Mouse (Mus musculus) cerebellum, adult 2 months (tissue): ENCODE measurements around the gene Gm49336. TPM values are rescaled to one million over a fixed set of nuclear protein-coding genes. Genes with fewer than 3 reads are reported as not detected.
A peak's percentile ranks its signal among the peaks of the same experiment; 100 is the strongest.

Experiments used
- DNase-seq, 2 experiments: peaks; one replicate each; pipeline ENCODE4 v3.0.0; 2021
- H3K27ac ChIP-seq: fragments of 200-500 bp; 2 replicates; pipeline ENCODE4 v1.5.1; 2012; ENCODE audit warnings: low read length, control low read depth, inconsistent platforms; ENCODE audit not compliant: insufficient read depth
- H3K27me3 ChIP-seq: fragments of 200-500 bp; 2 replicates; pipeline ENCODE4 v1.6.1; 2012; ENCODE audit warnings: inconsistent platforms, mild to moderate bottlenecking, low read length, moderate library complexity; ENCODE audit not compliant: control insufficient read depth, insufficient read depth
- H3K4me1 ChIP-seq: fragments of 200-500 bp; 2 replicates; pipeline ENCODE4 v1.6.1; 2011; ENCODE audit warnings: low read length; ENCODE audit not compliant: control insufficient read depth, insufficient read depth
- H3K4me3 ChIP-seq: fragments of 200-500 bp; replicated peaks from 2 replicates; pipeline ENCODE3; 2011; ENCODE audit warnings: mild to moderate bottlenecking, low read depth, low read length, control low read depth; ENCODE audit not compliant: insufficient read depth
- CTCF ChIP-seq: fragments of 200-500 bp; IDR thresholded peaks from 2 replicates; pipeline ENCODE4 v1.5.1; 2011; ENCODE audit warnings: low read depth, mild to moderate bottlenecking, control low read depth, low read length, moderate library complexity, borderline replicate concordance; ENCODE audit not compliant: insufficient read depth
- POLR2A ChIP-seq: fragments of 200-500 bp; IDR thresholded peaks from 2 replicates; pipeline ENCODE4 v1.6.1; 2011; ENCODE audit warnings: low read length, control low read depth, borderline replicate concordance; ENCODE audit not compliant: insufficient read depth
- WGBS: fragments of 180-500 bp; shearing (Covaris S2); methylation state at CpG from one replicate; pipeline ENCODE4 v1.1.7; 2018; 5-methylcytosine and 5-hydroxymethylcytosine counted together
- polyA plus RNA-seq: library from polyadenylated mRNA; depleted of rRNA; stranded (reverse); fragments of >200 nt; gene quantifications from 2 replicates; pipeline ENCODE4 v1.2.3, GENCODE M21; 2012

Gm49336 gene
- polyA plus RNA-seq, 1 experiment: 34.4 TPM

DNA sequence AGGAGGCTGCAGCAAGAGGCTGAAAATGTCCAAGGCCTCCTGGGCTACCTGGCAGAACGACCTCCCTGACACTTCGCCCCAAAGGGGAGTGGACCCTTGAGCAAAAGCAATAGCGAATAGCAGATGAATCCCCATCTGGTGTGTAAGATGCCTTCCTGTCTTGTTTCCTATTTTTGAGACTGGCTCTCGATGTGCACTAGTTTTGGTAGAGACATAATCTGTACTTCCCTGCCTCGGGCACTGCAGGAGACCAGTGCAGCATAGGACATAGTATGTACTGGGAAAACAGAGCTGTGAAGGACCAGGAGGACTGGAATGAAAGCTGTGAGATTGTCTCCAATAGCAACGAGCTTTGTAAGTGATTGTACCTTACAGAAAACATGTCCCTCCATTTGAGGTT lies 22.0 kb upstream of the Gm49336 start:
- TF ChIP-seq CTCF: no peak
- no peak for TF ChIP-seq POLR2A
- Histone ChIP-seq H3K4me3 (no peak overlapping the region), H3K4me1 (no peaks in the 10 kb centered on the region; the same call in 1 of the 2 replicates), H3K27me3 (no peaks in the 10 kb centered on the region), H3K27ac (no peak overlapping the region)
- 37% methylated on average over 6 of the region's 6 CpGs for WGBS
- DNase-seq: peak in 1 of 2 experiments; percentile 10

DNA sequence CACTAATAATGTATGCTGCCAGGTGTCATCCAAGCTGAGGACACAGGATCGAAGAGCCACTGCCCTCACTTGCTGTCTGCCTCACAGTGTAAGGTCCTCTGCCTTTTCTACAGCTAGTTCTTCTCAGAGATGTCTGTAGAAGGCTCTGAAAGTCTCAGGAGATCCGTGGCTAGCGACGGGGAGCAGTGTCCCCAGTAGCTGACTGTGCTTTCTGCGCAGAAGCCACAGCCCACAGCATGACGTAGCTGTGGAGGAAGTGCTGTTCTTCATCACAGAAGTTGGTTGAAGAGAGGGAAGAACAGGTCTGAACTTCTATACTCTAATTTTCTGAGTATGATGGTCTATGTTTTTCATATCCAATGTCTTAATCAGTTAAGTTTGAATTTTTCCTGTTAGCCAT lies 18.0 kb upstream of the Gm49336 start:
- no peak overlapping the region for H3K4me3 ChIP-seq
- no peak overlapping the region for H3K27ac ChIP-seq
- TF ChIP-seq CTCF (no peak), POLR2A (no peak)
- no peak for DNase-seq
- no peaks in the 10 kb centered on the region; the same call in 1 of the 2 replicates for H3K4me1 ChIP-seq
- no peaks in the 10 kb centered on the region for H3K27me3 ChIP-seq
- WGBS: 75% methylated on average over 6 of the region's 6 CpGs

DNA sequence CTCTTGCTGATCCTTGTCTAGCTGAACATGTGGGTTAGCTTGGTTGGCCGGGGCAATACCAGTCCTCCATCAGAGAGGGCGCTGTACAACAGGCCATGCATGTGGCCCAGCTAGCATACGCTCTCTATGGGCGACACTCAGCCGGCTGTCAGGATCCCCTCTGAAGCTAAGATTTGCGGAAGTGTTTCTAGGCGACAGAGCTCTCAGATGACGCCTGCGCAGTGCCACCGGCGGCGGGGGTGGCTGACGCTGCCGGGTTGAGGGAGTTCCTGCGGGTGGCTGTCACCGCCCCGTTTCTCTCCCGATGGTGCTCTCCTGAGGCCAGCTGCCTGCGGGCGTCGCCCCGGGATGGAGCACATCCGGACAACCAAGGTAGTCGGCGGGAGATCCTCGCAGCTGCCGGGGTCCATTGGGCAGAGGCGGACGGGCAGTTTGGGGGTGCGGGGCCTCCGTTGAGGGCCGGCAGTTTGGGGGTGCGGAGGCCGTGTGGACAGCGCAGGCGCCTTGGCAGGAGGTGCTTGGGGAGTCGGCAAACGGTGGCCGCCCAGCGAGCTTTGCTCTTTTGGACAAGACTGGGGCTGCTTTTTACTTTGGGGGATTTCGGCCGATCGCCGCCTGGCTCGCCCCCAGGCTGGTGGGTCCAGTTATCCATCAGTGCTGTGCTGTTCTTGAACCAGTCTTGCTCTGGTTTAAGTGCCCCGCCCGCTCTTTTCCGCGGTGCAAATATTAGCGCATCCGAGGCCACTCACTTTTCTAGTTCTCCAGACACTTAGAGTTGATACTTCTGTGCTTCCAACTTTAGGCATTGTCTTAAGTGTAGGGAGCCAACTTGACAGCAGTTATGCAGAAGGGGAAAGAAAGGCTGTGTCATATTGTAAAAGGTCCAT lies 13.9 kb upstream of the Gm49336 start, which contains the start of gene Mtmr6:
Gene Mtmr6, plus strand, starts transcription at position 239 of the 887 bp plus-strand sequence.
- DNase-seq: peak; percentile 93 to 96

DNA sequence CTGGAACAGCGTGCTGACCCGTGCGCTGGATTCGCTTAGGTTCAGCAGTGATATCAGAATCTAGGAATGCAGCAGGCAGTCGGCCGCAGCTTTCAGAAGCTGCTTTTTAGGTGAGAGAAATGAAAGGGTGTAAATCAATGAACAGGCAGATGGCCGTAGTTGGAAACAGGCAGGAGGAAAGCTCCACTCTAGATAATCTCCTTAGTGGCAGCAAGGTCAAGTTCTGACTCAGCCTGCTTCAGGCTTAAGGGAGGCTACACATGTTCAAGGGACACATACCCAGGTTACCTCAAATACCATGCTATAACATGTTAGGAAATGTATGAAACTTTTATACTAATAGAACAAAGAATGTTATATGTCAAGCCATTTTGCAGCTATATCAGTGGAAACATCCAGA lies 11.0 kb upstream of the Gm49336 start:
- DNase-seq: no peak
- no peaks in the 10 kb centered on the region; the same call in 1 of the 2 replicates for H3K4me1 ChIP-seq
- H3K4me3 ChIP-seq: no peak overlapping the region
- TF ChIP-seq CTCF (no peak), POLR2A (no peak)
- 78% methylated on average over 7 of the region's 7 CpGs for WGBS
- H3K27me3 ChIP-seq: no peaks in the 10 kb centered on the region
- H3K27ac ChIP-seq: no peak overlapping the region

More for the DNA sequence above, 13.9 kb upstream of the Gm49336 start, which contains the start of gene Mtmr6:
- WGBS: under 1% methylated on average over 51 of the region's 51 CpGs
- no peaks in the 10 kb centered on the region; the same call in 1 of the 2 replicates for H3K4me1 ChIP-seq
- no peaks in the 10 kb centered on the region for H3K27me3 ChIP-seq
- TF ChIP-seq CTCF (peak; percentile 94), POLR2A (peak; percentile 71; the same call in 1 of the 2 replicates)
- peak within 1 kb of the TSS; percentile 77 for H3K4me3 ChIP-seq
- peak within 1 kb of the TSS; percentile 57 for H3K27ac ChIP-seq

DNA sequence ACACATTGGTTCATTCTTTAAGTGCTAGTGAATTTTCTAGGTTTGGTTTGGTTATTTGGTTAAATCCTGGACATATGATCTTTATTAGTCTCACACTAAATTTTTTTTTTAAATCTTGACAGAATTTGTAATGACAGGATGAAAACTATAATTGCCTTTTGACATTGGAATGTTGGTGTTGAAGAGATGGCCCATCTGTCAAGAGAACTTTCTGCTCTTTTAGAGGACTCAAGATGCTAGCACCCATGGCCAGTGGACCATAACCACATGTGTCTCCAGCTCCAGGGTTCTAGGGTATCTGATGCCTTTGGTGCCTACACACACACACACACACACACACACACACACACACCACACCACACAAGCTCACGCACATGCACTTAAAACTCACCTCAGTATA lies 6.5 kb upstream of the Gm49336 start:
- no peak for TF ChIP-seq POLR2A
- TF ChIP-seq CTCF: no peak
- no peak for DNase-seq
- H3K4me1 ChIP-seq: no peaks in the 10 kb centered on the region
- H3K4me3 ChIP-seq: no peak overlapping the region
- no peaks in the 10 kb centered on the region for H3K27me3 ChIP-seq
- WGBS: 93% methylated on average over 1 of the region's 1 CpGs
- H3K27ac ChIP-seq: no peak overlapping the region

DNA sequence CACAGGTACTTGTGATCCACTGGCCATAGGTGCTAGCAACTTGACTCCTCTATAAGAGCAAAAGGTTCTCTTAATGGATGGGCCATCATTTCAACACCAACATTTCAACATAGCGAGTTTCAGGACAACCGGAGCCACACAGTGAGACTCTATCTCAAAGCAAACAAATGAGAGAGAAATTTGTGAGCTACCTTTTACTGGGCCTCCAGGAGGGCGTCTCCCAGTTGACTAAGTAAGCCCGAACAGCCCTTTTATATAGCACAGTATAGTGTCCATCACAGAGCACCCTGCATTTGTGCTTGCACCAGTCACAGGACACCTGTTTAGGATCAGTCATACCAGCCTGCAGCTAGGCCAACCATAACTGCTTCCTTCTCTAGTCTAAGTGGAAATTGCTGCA lies 5.8 kb upstream of the Gm49336 start:
- no peaks in the 10 kb centered on the region for H3K27me3 ChIP-seq
- DNase-seq: no peak
- peaks cover 5% of the 10 kb centered on the region; the same call in 1 of the 2 replicates for H3K4me1 ChIP-seq
- H3K4me3 ChIP-seq: no peak overlapping the region
- H3K27ac ChIP-seq: no peak overlapping the region
- TF ChIP-seq POLR2A (no peak), CTCF (no peak)
- 88% methylated on average over 4 of the region's 4 CpGs for WGBS

DNA sequence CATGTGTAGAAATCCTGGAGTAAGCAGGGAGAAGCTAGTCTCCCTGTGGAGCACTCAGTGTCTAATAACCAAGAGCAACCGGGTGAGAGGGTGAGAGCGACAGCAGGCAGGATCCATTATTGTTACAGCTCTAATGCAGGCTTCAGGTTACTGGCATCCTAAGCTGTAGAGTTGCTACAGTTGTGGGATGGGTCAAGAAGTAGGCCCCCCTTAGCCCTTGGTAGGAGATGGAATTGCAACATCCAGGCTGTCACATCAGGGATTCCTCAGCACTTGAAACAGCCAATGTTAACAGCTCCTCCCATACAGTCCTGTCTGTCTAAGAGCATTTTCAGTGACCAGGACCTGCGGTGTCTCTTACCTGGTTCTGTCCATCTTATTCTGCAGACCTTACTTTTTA lies 5.0 kb upstream of the Gm49336 start:
- H3K27me3 ChIP-seq: no peaks in the 10 kb centered on the region
- WGBS: 41% methylated on average over 3 of the region's 3 CpGs
- peaks cover 5% of the 10 kb centered on the region; the same call in 1 of the 2 replicates for H3K4me1 ChIP-seq
- H3K27ac ChIP-seq: no peak overlapping the region
- DNase-seq: no peak
- H3K4me3 ChIP-seq: no peak overlapping the region
- TF ChIP-seq CTCF (no peak), POLR2A (no peak)

DNA sequence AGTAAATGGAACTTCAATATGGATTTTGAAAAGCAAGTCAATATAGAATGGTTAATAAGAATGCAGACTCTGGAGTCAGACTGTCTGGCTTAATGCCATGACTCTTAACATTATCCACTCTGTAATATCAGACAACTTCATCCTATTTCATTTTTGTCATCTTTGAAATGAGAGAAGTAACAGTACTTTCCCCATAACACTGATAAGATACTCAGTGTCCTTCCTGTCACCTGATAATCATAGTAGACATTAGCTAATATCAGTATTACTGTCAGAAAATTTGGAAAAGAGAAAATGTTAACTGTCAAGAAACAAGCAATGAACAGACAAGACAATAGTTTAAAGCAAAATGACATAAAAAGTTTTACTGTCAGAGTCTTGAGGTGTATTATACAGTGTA lies 3.5 kb upstream of the Gm49336 start:
- Histone ChIP-seq H3K27ac (no peak overlapping the region), H3K4me3 (no peak overlapping the region), H3K27me3 (no peaks in the 10 kb centered on the region), H3K4me1 (peaks cover 5% of the 10 kb centered on the region; the same call in 1 of the 2 replicates)
- no peak for DNase-seq
- TF ChIP-seq CTCF (no peak), POLR2A (no peak)
